Mouse (Mus musculus): Measurements from ENCODE around the gene Snap91. TPM values are rescaled to one million over a fixed set of nuclear protein-coding genes. Genes with fewer than 3 reads are reported as not detected.

The Snap91 gene
- polyA plus RNA-seq, 1 experiment: 0.18 TPM

DNA sequence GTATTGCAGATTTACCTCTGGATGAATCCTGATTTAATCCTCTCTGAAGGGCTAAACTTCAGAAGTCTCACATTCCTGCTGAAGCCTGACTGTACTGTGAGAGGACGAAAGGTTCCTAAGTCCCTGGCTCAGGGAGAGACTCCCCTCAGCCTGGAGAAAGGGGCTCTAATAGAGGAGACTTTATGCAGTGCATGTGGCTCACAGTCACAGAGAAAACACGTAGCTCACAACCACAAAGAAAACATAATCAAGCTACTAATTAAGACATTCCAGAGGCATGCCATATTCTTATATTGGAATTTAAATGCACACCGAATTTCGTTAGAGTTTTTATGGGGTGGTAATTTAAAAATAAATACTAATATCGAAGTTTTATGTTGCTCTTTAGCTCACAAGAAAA, 61.1 kb downstream of the Snap91 start:
- TF ChIP-seq CTCF (IDR thresholded peaks at IDR 0.05; ENCODE audit: insufficient read depth, low read length) (no peak), POLR2A (IDR thresholded peaks at IDR 0.05; ENCODE audit: borderline replicate concordance, extremely low read depth, low read depth, low read length) (no peak)
- no peaks in the 10 kb centered on the region for H3K4me1 ChIP-seq (ENCODE audit: control insufficient read depth, insufficient read depth, low read length)
- WGBS: 80% methylated on average over 5 of the region's 5 CpGs
- H3K4me3 ChIP-seq (replicated peaks; ENCODE audit: extremely low read depth, low read depth, low read length): no peak overlapping the region
- no peak for DNase-seq

DNA sequence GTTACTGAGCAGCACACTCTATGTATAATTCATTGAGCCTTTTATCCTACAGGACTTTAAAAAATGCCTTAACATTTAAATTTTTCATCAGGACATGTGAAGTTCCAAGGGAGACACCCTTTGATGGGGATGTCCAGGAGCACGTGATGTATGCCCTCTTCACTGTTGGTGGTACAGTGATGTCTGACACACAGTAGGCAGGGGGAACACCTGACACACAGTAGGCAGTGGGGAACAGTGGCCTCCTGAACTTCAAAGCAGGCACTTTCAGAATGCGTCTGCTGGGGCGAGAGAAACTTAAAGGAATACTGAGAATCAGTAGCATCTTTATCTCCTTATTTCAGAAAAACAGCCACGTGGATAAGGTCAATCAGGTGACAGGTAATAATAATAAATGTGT, 62.8 kb downstream of the Snap91 start:
- Histone ChIP-seq H3K4me1 (ENCODE audit: control insufficient read depth, insufficient read depth, low read length) (no peaks in the 10 kb centered on the region), H3K4me3 (replicated peaks; ENCODE audit: extremely low read depth, low read depth, low read length) (no peak overlapping the region)
- 52% methylated on average over 4 of the region's 4 CpGs for WGBS
- TF ChIP-seq POLR2A (IDR thresholded peaks at IDR 0.05; ENCODE audit: borderline replicate concordance, extremely low read depth, low read depth, low read length) (no peak), CTCF (IDR thresholded peaks at IDR 0.05; ENCODE audit: insufficient read depth, low read length) (no peak)
- DNase-seq: no peak

DNA sequence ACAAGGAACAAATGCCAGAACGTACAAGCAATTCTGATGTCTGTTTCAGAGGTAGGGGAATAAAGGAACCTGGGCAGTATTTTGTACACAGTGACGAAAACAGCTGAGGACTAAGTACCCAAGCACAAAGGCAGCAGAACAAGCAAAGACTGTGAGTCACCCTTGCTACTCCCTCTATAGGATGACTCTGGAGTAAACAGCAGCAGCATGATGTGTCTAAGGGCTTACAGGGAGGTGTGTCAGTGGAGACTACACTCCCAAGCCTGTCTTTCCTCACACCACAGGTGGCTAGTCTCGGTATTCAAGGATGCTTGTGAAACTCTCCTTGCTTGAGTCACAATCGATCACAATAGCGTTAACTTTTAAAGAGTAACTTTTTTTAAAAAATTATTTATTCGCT, 66.1 kb downstream of the Snap91 start:
- 67% methylated on average over 6 of the region's 6 CpGs for WGBS
- no peaks in the 10 kb centered on the region for H3K4me1 ChIP-seq (ENCODE audit: control insufficient read depth, insufficient read depth, low read length)
- DNase-seq: no peak
- H3K4me3 ChIP-seq (replicated peaks; ENCODE audit: extremely low read depth, low read depth, low read length): no peak overlapping the region
- TF ChIP-seq CTCF (IDR thresholded peaks at IDR 0.05; ENCODE audit: insufficient read depth, low read length) (no peak), POLR2A (IDR thresholded peaks at IDR 0.05; ENCODE audit: borderline replicate concordance, extremely low read depth, low read depth, low read length) (no peak)

DNA sequence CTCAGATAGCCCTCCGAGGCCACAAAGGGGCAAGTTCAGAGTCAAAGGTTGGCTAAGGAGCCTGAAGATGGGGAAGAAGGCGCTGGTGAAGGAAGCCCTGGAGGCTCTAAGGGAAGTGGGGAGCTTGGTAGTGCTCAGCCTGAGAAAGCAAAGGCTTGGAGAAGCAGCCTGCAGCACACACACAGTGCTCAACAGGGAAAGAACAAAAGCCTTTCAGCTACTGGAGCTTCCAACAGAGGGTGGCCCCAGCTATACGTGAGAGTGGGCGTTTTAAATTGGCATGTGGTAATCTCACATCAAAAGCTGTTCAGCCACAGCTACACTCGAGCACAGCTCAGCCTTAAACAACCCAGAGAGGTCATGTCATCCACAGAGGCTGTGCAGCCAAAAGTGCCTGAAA, 67.1 kb downstream of the Snap91 start:
- 50% methylated on average over 5 of the region's 5 CpGs for WGBS
- TF ChIP-seq POLR2A (IDR thresholded peaks at IDR 0.05; ENCODE audit: borderline replicate concordance, extremely low read depth, low read depth, low read length) (no peak), CTCF (IDR thresholded peaks at IDR 0.05; ENCODE audit: insufficient read depth, low read length) (no peak)
- Histone ChIP-seq H3K4me3 (replicated peaks; ENCODE audit: extremely low read depth, low read depth, low read length) (no peak overlapping the region), H3K4me1 (ENCODE audit: control insufficient read depth, insufficient read depth, low read length) (no peaks in the 10 kb centered on the region)
- no peak for DNase-seq

GRCm38 (mm10) chr9:86810696-86811232, 69.7 kb downstream of the Snap91 start:
- no peak for TF ChIP-seq CTCF (IDR thresholded peaks at IDR 0.05; ENCODE audit: insufficient read depth, low read length)
- TF ChIP-seq POLR2A (IDR thresholded peaks at IDR 0.05; ENCODE audit: borderline replicate concordance, extremely low read depth, low read depth, low read length): no peak
- no peaks in the 10 kb centered on the region for H3K4me1 ChIP-seq (ENCODE audit: control insufficient read depth, insufficient read depth, low read length)
- H3K4me3 ChIP-seq (replicated peaks; ENCODE audit: extremely low read depth, low read depth, low read length): no peak overlapping the region
- no peak for DNase-seq
- 46% methylated on average over 5 of the region's 5 CpGs for WGBS

DNA sequence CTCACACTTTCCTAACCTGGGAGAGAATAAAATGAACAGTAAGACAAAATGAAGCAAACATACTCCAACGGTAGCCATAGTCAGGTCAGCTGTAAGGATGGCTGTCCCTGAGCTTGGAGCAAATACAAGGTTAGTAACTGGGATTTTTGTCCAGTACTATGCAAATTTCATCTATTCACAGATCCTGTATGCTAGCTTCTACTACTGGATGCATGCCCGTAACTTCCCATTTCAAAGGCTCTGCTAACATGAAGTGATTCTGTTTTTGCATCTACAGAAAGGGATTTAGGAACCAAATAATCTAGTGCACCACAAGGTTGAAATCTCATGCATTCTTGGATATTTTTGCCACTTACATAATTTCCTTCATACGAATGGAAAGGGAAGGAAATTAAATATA, 70.2 kb downstream of the Snap91 start:
- 73% methylated on average over 3 of the region's 3 CpGs for WGBS
- Histone ChIP-seq H3K4me1 (ENCODE audit: control insufficient read depth, insufficient read depth, low read length) (no peaks in the 10 kb centered on the region), H3K4me3 (replicated peaks; ENCODE audit: extremely low read depth, low read depth, low read length) (no peak overlapping the region)
- no peak for DNase-seq
- TF ChIP-seq POLR2A (IDR thresholded peaks at IDR 0.05; ENCODE audit: borderline replicate concordance, extremely low read depth, low read depth, low read length): no peak
- no peak for TF ChIP-seq CTCF (IDR thresholded peaks at IDR 0.05; ENCODE audit: insufficient read depth, low read length)

DNA sequence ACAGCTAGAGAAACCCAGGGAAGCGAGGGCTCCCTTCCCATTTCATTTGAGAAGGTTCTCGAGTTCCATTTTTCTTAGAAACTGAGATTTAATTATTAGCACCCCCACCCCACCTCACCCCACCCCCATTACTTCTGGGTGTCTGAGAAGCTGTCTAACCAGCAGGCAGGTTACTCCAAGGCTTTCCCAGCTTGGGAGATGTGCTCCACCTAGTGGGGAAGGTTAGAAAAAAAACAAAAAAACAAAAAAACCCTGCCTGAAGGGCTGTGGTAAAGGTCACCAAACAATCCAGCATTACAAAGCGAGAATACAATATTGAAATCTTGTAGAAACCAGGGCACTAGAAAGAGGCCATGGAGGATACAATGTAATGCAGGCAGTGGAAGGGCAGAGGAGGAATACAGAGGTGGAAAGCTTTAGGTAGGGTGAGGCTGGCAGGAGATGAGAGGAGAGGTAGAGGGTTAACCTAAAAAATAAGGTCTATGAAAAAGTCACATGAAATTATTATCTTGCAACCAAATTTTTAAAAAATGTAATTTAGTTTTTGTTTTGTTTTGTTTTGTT, 79.8 kb downstream of the Snap91 start:
- no peak overlapping the region for H3K4me3 ChIP-seq (replicated peaks; ENCODE audit: extremely low read depth, low read depth, low read length)
- DNase-seq: no peak
- TF ChIP-seq POLR2A (IDR thresholded peaks at IDR 0.05; ENCODE audit: borderline replicate concordance, extremely low read depth, low read depth, low read length) (no peak), CTCF (IDR thresholded peaks at IDR 0.05; ENCODE audit: insufficient read depth, low read length) (no peak)
- no peaks in the 10 kb centered on the region for H3K4me1 ChIP-seq (ENCODE audit: control insufficient read depth, insufficient read depth, low read length)
- WGBS: 24% methylated on average over 3 of the region's 3 CpGs

DNA sequence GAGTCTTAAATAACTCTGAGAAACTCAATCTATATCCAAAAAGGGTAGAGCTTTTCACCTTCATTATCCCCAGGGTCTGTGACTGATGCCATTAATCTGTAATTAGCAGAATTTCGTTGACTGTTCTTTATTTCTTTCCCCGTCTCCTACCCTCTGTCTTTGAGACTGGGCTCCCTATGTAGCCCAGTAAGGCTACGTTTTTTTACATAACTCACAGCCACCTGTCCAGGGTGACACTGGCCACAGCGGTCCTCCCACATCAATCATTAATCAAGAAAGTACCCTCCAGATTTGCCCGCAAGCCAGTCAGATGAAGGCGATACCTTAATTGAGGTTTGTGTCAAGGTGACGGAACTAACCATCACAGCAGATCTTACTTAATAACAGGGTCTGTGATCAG, 81.4 kb downstream of the Snap91 start:
- Histone ChIP-seq H3K4me1 (ENCODE audit: control insufficient read depth, insufficient read depth, low read length) (no peaks in the 10 kb centered on the region), H3K4me3 (replicated peaks; ENCODE audit: extremely low read depth, low read depth, low read length) (no peak overlapping the region)
- TF ChIP-seq CTCF (IDR thresholded peaks at IDR 0.05; ENCODE audit: insufficient read depth, low read length): no peak
- no peak for TF ChIP-seq POLR2A (IDR thresholded peaks at IDR 0.05; ENCODE audit: borderline replicate concordance, extremely low read depth, low read depth, low read length)
- whole genome bisulfite sequencing: 79% methylated on average over 7 of the region's 7 CpGs
- DNase-seq: no peak

- 50% methylated on average over 7 of the region's 7 CpGs for WGBS
- no peak for DNase-seq
- H3K4me3 ChIP-seq (replicated peaks; ENCODE audit: extremely low read depth, low read depth, low read length): no peak overlapping the region
- H3K4me1 ChIP-seq (ENCODE audit: control insufficient read depth, insufficient read depth, low read length): no peaks in the 10 kb centered on the region
- no peak for TF ChIP-seq CTCF (IDR thresholded peaks at IDR 0.05; ENCODE audit: insufficient read depth, low read length)
- TF ChIP-seq POLR2A (IDR thresholded peaks at IDR 0.05; ENCODE audit: borderline replicate concordance, extremely low read depth, low read depth, low read length): no peak
These were observed 81.8 kb downstream of the Snap91 start for GRCm38 (mm10) chr9:86798686-86799085.

DNA sequence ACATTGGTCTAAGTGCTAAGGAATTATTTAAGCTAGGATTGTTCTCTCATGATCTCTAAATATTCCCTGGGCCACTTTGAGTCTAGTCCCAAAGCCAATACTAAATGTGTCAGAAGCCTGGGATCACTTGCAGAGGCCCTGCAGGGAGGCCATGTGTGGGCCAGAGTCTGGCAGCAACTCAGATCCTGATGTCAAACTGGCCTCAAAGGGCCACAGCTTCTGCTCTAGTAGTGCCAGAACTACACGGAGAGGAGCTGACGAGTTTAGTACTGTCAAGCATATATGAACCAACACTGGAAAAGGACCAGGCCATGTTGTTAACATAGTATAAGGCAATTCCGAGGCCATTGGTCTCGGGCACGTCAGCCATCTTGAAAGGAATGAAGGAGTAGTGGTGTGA, 82.3 kb downstream of the Snap91 start:
- DNase-seq: no peak
- no peaks in the 10 kb centered on the region for H3K4me1 ChIP-seq (ENCODE audit: control insufficient read depth, insufficient read depth, low read length)
- no peak for TF ChIP-seq POLR2A (IDR thresholded peaks at IDR 0.05; ENCODE audit: borderline replicate concordance, extremely low read depth, low read depth, low read length)
- TF ChIP-seq CTCF (IDR thresholded peaks at IDR 0.05; ENCODE audit: insufficient read depth, low read length): no peak
- no peak overlapping the region for H3K4me3 ChIP-seq (replicated peaks; ENCODE audit: extremely low read depth, low read depth, low read length)
- 87% methylated on average over 5 of the region's 5 CpGs for WGBS
